Mouse (Mus musculus): ENCODE data around the gene Runx3. TPM values are rescaled to one million over a fixed set of nuclear protein-coding genes. Genes with fewer than 3 reads are reported as not detected.

Gene Runx3
- not detected for total RNA-seq (2021)

- DNase-seq (ENCODE audit: extremely low spot score in 1 of 2, low spot score in 1 of 2) = no peak
Measured at GRCm38 (mm10) chr4:135120342-135121100, at the start of gene Runx3. TSS of gene Runx3 (plus strand) at chr4:135120652.

GRCm38 (mm10) chr4:135072671-135073070 lies 47.8 kb upstream of the Runx3 start:
- no peak for DNase-seq (ENCODE audit: extremely low spot score in 1 of 2, low spot score in 1 of 2)

- DNase-seq (ENCODE audit: extremely low spot score in 1 of 2, low spot score in 1 of 2) = no peak
Measured at GRCm38 (mm10) chr4:135073523-135073922, 46.9 kb upstream of the Runx3 start.

DNA sequence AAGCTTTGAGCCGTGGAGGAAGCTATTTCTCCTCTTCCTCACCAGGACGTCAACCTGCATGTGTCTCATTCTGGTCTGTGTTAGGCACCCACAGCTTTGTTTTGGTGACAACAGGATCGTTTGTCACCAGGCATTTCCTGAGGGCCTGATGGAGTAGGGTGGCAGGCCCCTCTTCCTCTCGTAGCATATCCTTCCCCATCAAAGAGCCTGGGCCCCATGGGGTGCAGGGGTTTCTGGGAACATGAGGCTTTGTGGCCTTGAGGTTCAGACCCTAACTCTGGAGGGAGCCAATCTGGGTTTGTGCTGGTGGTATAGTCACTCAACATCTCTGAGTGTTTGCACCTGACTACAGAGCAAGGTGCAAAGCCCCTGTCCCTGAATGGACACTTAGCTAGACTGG lies 45.8 kb upstream of the Runx3 start:
- no peak for DNase-seq (ENCODE audit: extremely low spot score in 1 of 2, low spot score in 1 of 2)

DNA sequence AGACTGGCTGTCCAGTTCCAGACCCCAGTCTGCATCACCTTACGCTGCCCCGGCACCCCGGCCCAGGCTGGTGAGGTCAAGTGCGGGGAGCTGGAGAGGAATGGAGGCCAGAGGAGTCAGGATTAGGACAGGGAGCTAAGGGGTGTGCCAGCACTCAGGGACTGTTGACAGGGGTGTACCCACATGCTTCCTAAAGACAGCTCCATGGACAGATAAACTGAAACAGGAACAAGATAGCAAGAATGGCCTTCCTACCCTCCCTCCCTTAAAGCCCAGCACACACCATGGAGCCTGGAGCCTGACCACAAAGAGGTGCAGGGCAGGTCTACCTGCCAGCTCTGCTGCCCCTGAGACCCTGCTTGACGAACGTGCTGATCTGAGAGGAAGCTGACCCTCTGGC lies 45.1 kb upstream of the Runx3 start:
- no peak for DNase-seq (ENCODE audit: extremely low spot score in 1 of 2, low spot score in 1 of 2)

GRCm38 (mm10) chr4:135076611-135077010 lies 43.8 kb upstream of the Runx3 start:
- DNase-seq (ENCODE audit: extremely low spot score in 1 of 2, low spot score in 1 of 2) = no peak

DNA sequence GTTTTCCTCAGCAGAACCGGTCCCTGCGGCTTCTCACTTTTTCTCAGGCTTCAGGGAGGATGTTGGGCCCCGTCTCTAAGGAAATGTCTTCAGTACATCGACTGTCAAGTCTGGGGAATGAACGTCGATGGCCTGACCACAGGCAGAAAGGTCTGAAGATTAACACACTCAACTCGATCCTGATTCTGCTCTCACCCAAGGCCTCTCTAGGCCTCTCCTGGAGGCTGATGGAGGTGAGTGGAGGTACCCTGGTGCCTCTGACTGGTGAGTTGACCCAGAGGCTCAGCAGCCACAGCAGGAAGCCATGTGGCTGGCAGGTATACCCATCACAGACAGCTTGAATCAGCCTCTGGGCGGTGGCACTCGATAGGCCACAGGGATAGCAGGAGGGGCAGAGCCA lies 43.3 kb upstream of the Runx3 start:
- no peak for DNase-seq (ENCODE audit: extremely low spot score in 1 of 2, low spot score in 1 of 2)

DNA sequence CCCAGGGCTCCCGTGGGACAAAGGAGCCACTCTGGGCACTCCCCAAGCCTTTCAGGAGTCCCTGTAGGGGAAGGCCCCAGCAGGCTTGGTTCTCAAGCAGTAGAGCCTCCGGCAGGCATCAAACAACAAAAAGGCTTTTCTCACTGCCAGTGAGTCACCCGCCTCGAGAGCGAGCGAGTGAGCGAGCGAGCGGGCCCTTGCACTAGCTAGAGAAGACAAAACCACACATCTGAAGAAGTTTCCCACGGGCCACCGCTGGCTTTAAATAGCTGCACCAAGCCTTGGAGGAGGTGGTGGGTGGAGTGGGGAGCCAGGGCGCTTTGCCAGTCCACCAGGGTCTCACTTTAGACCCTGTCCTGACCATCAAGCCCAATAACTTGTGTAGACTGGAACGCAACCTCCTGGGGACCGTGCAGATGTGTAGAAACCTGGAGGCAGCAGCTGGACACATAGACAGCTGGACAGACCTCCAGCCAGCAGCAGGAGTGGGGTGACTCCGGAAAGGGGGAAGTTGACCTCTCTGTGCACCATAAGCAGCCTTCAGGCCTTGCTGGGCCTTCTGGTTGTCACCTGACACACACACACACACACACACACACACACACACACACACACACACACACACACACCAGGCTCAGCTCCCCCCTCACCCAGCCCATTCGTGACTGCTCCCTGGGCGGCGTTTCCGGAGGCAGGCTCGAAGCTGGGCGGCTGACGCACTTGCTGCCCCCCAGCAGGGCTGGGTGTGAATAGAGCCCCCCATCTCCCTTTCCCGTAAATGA lies 40.4 kb upstream of the Runx3 start:
- no peak for DNase-seq (ENCODE audit: extremely low spot score in 1 of 2, low spot score in 1 of 2)

DNA sequence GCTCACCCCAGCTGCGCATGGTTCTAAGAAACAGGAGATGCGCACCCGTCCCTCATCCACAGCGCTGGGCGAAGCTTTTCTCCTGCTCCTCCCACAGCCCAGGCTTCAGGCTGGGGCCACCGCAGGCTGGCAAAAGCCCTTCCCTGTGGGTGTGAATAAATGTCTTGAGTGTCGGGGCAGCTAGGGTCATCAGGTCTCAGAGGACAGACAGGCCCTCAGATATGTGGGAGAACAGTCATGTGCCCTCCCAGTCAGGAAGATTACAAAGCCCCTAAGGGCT lies 39.9 kb upstream of the Runx3 start:
- no peak for DNase-seq (ENCODE audit: extremely low spot score in 1 of 2, low spot score in 1 of 2)

DNA sequence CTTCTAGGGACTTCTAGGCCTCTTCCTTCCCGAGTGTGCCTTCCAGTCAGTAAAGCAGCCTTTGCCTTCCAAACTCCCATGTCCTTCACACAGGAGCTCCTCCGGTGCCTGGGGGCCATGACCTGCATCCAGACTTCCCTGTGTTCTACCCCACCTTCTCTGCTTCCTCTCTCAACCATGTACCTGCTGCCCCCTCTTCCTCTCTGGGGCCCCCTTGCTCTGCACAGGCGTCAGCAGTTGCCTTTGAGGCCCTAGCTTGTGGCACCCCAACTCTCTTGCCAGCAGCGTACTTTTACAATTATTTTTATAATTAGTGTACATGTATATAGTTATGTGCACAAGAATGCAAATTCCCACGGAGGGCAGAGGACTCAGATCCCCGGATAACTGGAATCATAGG lies 37.4 kb upstream of the Runx3 start:
- DNase-seq (ENCODE audit: extremely low spot score in 1 of 2, low spot score in 1 of 2) = no peak

DNA sequence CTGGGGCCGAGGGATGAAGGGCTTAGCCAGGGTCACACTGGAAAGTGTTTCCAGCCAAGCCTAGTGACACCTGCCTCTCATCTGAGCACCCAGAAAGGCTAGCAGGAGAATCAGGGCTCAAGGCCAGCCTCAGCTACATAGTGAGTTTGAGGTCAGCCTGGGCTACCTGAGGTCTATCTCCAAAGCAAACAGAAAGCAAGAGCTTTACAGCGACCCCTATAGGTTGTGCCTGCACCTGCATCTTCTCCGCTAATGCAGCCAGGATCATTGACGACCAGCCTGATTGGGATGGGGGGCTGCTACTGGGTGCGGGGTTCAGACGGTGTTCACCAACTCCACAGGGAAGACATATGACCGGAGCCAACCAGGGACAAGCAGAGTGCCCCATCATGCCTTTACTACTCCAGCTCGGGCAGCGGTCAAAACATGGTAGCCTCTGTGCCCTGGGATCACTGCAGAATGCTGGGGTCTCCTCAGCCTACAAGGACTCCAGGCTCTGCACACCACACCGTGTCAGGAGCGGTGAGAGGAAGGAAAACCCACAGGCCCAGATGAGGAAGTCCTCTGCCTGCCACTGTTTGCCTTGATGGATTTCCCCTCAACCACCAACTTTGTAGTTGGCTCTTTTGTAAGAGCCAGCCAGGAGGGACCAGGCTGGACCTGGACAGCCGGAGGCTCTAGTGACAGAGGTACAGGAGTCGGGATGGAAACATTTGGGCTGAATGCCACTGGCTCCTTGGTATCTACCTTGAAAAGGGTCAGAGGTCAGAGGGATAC lies 35.2 kb upstream of the Runx3 start:
- no peak for DNase-seq (ENCODE audit: extremely low spot score in 1 of 2, low spot score in 1 of 2)

GRCm38 (mm10) chr4:135090613-135091012 lies 29.8 kb upstream of the Runx3 start:
- DNase-seq (ENCODE audit: extremely low spot score in 1 of 2, low spot score in 1 of 2) = no peak

GRCm38 (mm10) chr4:135092871-135093270 lies 27.6 kb upstream of the Runx3 start:
- DNase-seq (ENCODE audit: extremely low spot score in 1 of 2, low spot score in 1 of 2) = no peak

DNA sequence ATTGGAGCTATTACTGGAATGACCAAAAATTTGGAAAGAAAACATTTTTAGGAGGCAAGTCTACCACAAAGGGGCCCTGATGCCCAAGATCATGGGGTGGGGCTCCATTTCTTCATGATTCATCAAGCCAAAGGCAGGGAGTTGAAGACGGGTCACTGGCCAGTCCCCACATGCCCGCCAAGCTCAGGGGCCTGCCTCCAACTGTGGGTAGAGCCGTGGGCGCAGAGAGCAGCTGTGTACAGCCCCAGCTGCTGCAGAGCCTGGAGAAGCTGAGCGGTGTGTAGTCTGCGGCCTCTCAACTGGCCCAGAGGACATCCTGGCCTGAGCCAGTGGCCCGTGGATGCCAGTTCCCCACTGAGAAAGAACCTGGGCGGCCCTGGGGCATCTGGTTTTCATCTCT lies 24.8 kb upstream of the Runx3 start:
- no peak for DNase-seq (ENCODE audit: extremely low spot score in 1 of 2, low spot score in 1 of 2)

- no peak for DNase-seq (ENCODE audit: extremely low spot score in 1 of 2, low spot score in 1 of 2)
Measured at GRCm38 (mm10) chr4:135097910-135098891, 22.3 kb upstream of the Runx3 start.

DNA sequence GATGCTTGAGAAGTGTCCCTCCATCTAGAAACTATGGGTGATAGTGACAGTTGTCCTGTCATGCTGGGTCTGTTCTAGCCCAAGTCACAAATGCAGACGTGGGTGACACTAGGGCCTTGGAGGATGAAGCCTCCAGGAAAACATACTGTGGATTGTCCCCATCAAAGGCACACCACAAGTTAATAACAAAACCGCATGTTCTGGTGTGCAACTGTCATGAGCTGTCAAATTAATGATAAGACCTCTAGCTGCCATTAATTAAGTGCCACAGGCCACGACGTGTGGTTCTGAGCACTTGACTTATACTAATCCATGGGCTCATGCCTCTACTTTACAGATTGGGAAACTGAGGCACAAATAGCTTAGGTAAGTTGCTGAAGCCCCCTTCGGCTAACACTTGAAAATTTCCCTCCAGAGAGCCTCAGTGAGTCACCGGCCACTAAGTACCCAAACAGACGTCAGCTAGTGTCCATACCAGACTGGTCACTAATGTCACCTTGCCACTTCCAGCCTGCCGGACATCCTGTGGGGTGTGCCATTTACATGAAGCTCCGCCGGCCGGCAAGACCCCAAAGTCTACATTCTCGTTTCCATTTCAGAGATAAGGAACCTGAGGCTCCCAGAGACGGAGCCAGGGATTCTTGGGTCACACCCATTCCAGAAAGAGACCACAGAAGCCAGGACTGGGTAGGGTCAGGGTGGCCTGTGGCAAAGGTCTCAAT lies 18.3 kb upstream of the Runx3 start:
- DNase-seq (ENCODE audit: extremely low spot score in 1 of 2, low spot score in 1 of 2) = no peak

GRCm38 (mm10) chr4:135102761-135103160 lies 17.7 kb upstream of the Runx3 start:
- DNase-seq (ENCODE audit: extremely low spot score in 1 of 2, low spot score in 1 of 2) = no peak

- no peak for DNase-seq (ENCODE audit: extremely low spot score in 1 of 2, low spot score in 1 of 2)
Measured at GRCm38 (mm10) chr4:135103800-135104199, 16.7 kb upstream of the Runx3 start.

- no peak for DNase-seq (ENCODE audit: extremely low spot score in 1 of 2, low spot score in 1 of 2)
Measured at GRCm38 (mm10) chr4:135106968-135107367, 13.5 kb upstream of the Runx3 start.

DNA sequence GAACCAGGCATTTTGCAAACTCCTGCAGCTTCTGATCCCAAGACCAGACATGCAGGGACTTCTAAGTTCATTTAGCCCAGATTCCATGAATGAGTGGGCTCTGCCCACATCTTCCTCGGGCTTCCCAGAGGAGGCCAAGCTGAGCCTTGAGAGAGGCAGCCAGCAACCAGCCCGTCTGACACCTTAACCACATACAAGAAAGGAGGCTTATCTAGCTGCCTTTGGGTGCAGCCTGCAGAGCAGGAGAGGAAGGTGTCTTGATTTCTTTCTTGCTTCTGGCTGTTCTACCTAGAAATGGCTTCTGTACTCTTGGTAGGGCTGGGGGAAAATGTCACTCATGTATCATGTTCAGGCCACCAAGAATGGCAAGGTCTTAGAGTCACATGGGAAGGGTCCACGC lies 11.8 kb upstream of the Runx3 start:
- DNase-seq (ENCODE audit: extremely low spot score in 1 of 2, low spot score in 1 of 2) = no peak

Measured in layer of hippocampus, postnatal 25 days (tissue).